Mouse (Mus musculus) cerebellum, adult 2 months (tissue): ENCODE data around the gene Ncam1.

Source experiments
- CTCF ChIP-seq: fragments of 200-500 bp; IDR thresholded peaks from 2 replicates; pipeline ENCODE4 v1.5.1; 2011; ENCODE audit warnings: low read depth, mild to moderate bottlenecking, control low read depth, low read length, moderate library complexity, borderline replicate concordance; ENCODE audit not compliant: insufficient read depth
- POLR2A ChIP-seq: fragments of 200-500 bp; IDR thresholded peaks from 2 replicates; pipeline ENCODE4 v1.6.1; 2011; ENCODE audit warnings: low read length, control low read depth, borderline replicate concordance; ENCODE audit not compliant: insufficient read depth

GRCm38 (mm10) chr9:49760571-49760970, 38.2 kb downstream of the Ncam1 start:
- TF ChIP-seq CTCF (no peak), POLR2A (no peak)
